In genomic region chr8:87662307-87662771, GRCm38 (mm10) we compare ENCODE assay signal across 8 mouse cellular contexts.
DNase-seq lines count a peak whose midpoint lies in the region; ATAC-seq lines count a peak whose summit lies in the region.

No protein-coding gene starts in this region.

- H3K27ac ChIP-seq in lung, embryonic 15.5 days: no peak overlapping the region
- H3K27ac ChIP-seq in embryonic facial prominence, embryonic 10.5 days (replicated peaks): peak overlapping the region; percentile 76
- H3K27ac ChIP-seq in hindbrain, embryonic 15.5 days (replicated peaks): peak overlapping the region; percentile 86
- peak overlapping the region; percentile 24 for H3K27ac ChIP-seq in neural tube, embryonic 11.5 days (ENCODE audit: low read depth, low read length)

- H3K27me3 ChIP-seq in lung, embryonic 15.5 days: peaks cover 36% of the 10 kb centered on the region
- H3K27me3 ChIP-seq in embryonic facial prominence, embryonic 10.5 days (replicated peaks; ENCODE audit: low read depth, poor library complexity, severe bottlenecking): peaks cover 60% of the 10 kb centered on the region
- H3K27me3 ChIP-seq in hindbrain, embryonic 15.5 days: no peaks in the 10 kb centered on the region
- H3K27me3 ChIP-seq in neural tube, embryonic 11.5 days (ENCODE audit: control insufficient read depth, insufficient read depth, low read length): peaks cover 6% of the 10 kb centered on the region; the same call in 1 of the 2 replicates

- DNase-seq in lung, postnatal 14 days: no peak
- peak; percentile 47 for DNase-seq in embryonic facial prominence, embryonic 10.5 days (ENCODE audit: low spot score)
- peak; percentile 43 for DNase-seq in neural tube, embryonic 11.5 days (ENCODE audit: low spot score)
- DNase-seq in layer of hippocampus, adult 11-12 months (ENCODE audit: low spot score): no peak
- DNase-seq in adrenal gland, postnatal 25 days: no peak
- no peak for DNase-seq in adrenal gland, adult 2 months

- H3K4me1 ChIP-seq in lung, embryonic 15.5 days: peaks cover 39% of the 10 kb centered on the region
- H3K4me1 ChIP-seq in embryonic facial prominence, embryonic 10.5 days: peaks cover 52% of the 10 kb centered on the region
- H3K4me1 ChIP-seq in hindbrain, embryonic 15.5 days (replicated peaks): peaks cover 60% of the 10 kb centered on the region
- H3K4me1 ChIP-seq in neural tube, embryonic 11.5 days (ENCODE audit: control insufficient read depth, insufficient read depth, low read length): peaks cover 40% of the 10 kb centered on the region

- H3K4me3 ChIP-seq in lung, embryonic 15.5 days: peak overlapping the region; percentile 31
- H3K4me3 ChIP-seq in embryonic facial prominence, embryonic 10.5 days: peak overlapping the region; percentile 54
- peak overlapping the region; percentile 27 for H3K4me3 ChIP-seq in hindbrain, embryonic 15.5 days
- H3K4me3 ChIP-seq in neural tube, embryonic 11.5 days (ENCODE audit: low read depth, low read length): peak overlapping the region; percentile 8; the same call in 1 of the 2 replicates

- 10% methylated on average over 27 of the region's 27 CpGs for WGBS in lung, embryonic 15.5 days
- 3% methylated on average over 27 of the region's 27 CpGs for WGBS in embryonic facial prominence, embryonic 10.5 days
- 7% methylated on average over 27 of the region's 27 CpGs for WGBS in hindbrain, embryonic 15.5 days
- WGBS in neural tube, embryonic 11.5 days: 2% methylated on average over 27 of the region's 27 CpGs

- no peak overlapping the region for H3K9ac ChIP-seq in lung, embryonic 15.5 days
- peak overlapping the region; percentile 30; the same call in 1 of the 2 replicates for H3K9ac ChIP-seq in hindbrain, embryonic 15.5 days
- H3K9ac ChIP-seq in neural tube, embryonic 11.5 days (ENCODE audit: low read length): peak overlapping the region; percentile 35

- ATAC-seq in lung, embryonic 15.5 days (ENCODE audit: borderline replicate concordance, extremely low read depth, low FRiP score, low TSS enrichment): no peak
- no peak for ATAC-seq in hindbrain, embryonic 15.5 days (ENCODE audit: low FRiP score, low read depth)
- ATAC-seq in neural tube, embryonic 11.5 days (ENCODE audit: insufficient read depth, low FRiP score, low TSS enrichment): no peak

- H3K36me3 ChIP-seq in lung, embryonic 15.5 days: no peaks in the 10 kb centered on the region
- H3K36me3 ChIP-seq in embryonic facial prominence, embryonic 10.5 days (replicated peaks): peaks cover 25% of the 10 kb centered on the region
- no peaks in the 10 kb centered on the region for H3K36me3 ChIP-seq in hindbrain, embryonic 15.5 days
- no peaks in the 10 kb centered on the region for H3K36me3 ChIP-seq in neural tube, embryonic 11.5 days (ENCODE audit: control insufficient read depth, insufficient read depth, low read length)

- H3K4me2 ChIP-seq in lung, embryonic 15.5 days: peak overlapping the region; percentile 57
- peak overlapping the region; percentile 56 for H3K4me2 ChIP-seq in hindbrain, embryonic 15.5 days
- peak overlapping the region; percentile 30 for H3K4me2 ChIP-seq in neural tube, embryonic 11.5 days (ENCODE audit: low read depth)

- H3K9me3 ChIP-seq in lung, embryonic 15.5 days: no peaks in the 10 kb centered on the region
- no peaks in the 10 kb centered on the region for H3K9me3 ChIP-seq in embryonic facial prominence, embryonic 10.5 days
- no peaks in the 10 kb centered on the region for H3K9me3 ChIP-seq in hindbrain, embryonic 15.5 days
- H3K9me3 ChIP-seq in neural tube, embryonic 11.5 days (ENCODE audit: control insufficient read depth, low read length): no peaks in the 10 kb centered on the region

Comparison
In these comparisons a context has a peak if more than half of its experiments do, and no peak if none do; other contexts are left out.
1. DNase-seq: peak in embryonic facial prominence, embryonic 10.5 days (single experiment) and neural tube, embryonic 11.5 days (single experiment); none in lung, postnatal 14 days (single experiment), layer of hippocampus, adult 11-12 months (single experiment), adrenal gland, postnatal 25 days (single experiment) and adrenal gland, adult 2 months (single experiment).
2. Peak in every context shown above with its lines, with median percentiles within 50 percentile points of each other: H3K4me2 ChIP-seq and H3K4me3 ChIP-seq.